Mouse (Mus musculus) brown adipose tissue, adult 24 weeks (tissue): ENCODE results near the gene Srrt. TPM values are rescaled to one million over a fixed set of nuclear protein-coding genes. Genes with fewer than 3 reads are reported as not detected.

Source experiments
- H3K27ac ChIP-seq: fragments of 200-500 bp; replicated peaks from 2 replicates; pipeline ENCODE4 v1.5.1; 2012; ENCODE audit warnings: low read depth, mild to moderate bottlenecking, low read length
- H3K4me1 ChIP-seq: fragments of 200-500 bp; 2 replicates; pipeline ENCODE4 v1.6.1; 2012; ENCODE audit warnings: low read length, mixed read lengths; ENCODE audit not compliant: control insufficient read depth, insufficient read depth, insufficient read length
- H3K4me3 ChIP-seq: fragments of 200-500 bp; 2 replicates; pipeline ENCODE4 v1.5.1; 2012; ENCODE audit warnings: low read depth, mild to moderate bottlenecking, low read length, moderate library complexity; ENCODE audit not compliant: insufficient read depth
- polyA plus RNA-seq: library from polyadenylated mRNA; stranded (reverse); fragments of >200 nt; gene quantifications from 2 replicates; pipeline ENCODE4 v1.2.4, GENCODE M21; 2012; ENCODE audit not compliant: missing spikeins, insufficient read depth, insufficient read length

Gene Srrt
- polyA plus RNA-seq, 1 experiment = 31.0 TPM

- Histone ChIP-seq H3K4me3 (no peak overlapping the region), H3K27ac (no peak overlapping the region), H3K4me1 (no peaks in the 10 kb centered on the region)
These were observed 29.8 kb downstream of the Srrt start for GRCm38 (mm10) chr5:137277360-137278342.

- peak overlapping the region; percentile 55 for H3K4me3 ChIP-seq
- H3K27ac ChIP-seq = peak overlapping the region; percentile 92
- no peaks in the 10 kb centered on the region for H3K4me1 ChIP-seq
These were observed 39.2 kb downstream of the Srrt start for GRCm38 (mm10) chr5:137268131-137268910.

- Histone ChIP-seq H3K4me1 (no peaks in the 10 kb centered on the region), H3K4me3 (no peak overlapping the region), H3K27ac (no peak overlapping the region)
These were observed 42.7 kb downstream of the Srrt start for GRCm38 (mm10) chr5:137264787-137265186.

- Histone ChIP-seq H3K27ac (no peak overlapping the region), H3K4me3 (no peak overlapping the region), H3K4me1 (no peaks in the 10 kb centered on the region)
These were observed 43.4 kb downstream of the Srrt start for GRCm38 (mm10) chr5:137263897-137264720.

Other genes with a start within 250 kb of the Srrt start
- 4.1 and 9.6 TPM in 2 replicates for gene Serpine1, start 235.4 kb downstream of the Srrt start, polyA plus RNA-seq
- gene Trim56, start 191.5 kb downstream of the Srrt start, polyA plus RNA-seq = 9.8 and 11.1 TPM in 2 replicates
- not detected in 2 replicates for gene Muc3, start 158.4 kb downstream of the Srrt start, polyA plus RNA-seq
- gene Muc3a, start 95.3 kb downstream of the Srrt start, polyA plus RNA-seq = not detected in 2 replicates
- gene Ache, start 20.2 kb downstream of the Srrt start, polyA plus RNA-seq = 0.75 TPM in 1 of 2 replicates, not detected in the other
- 7.4 and 11.4 TPM in 2 replicates for gene Ufsp1, start 13.0 kb downstream of the Srrt start, polyA plus RNA-seq
- gene Trip6, start 6.7 kb upstream of the Srrt start, polyA plus RNA-seq = 13.1 and 20.6 TPM in 2 replicates
- 2.5 and 5.2 TPM in 2 replicates for gene Slc12a9, start 25.9 kb upstream of the Srrt start, polyA plus RNA-seq
- 10.3 and 10.4 TPM in 2 replicates for gene Ephb4, start 42.4 kb upstream of the Srrt start, polyA plus RNA-seq
- not detected in 2 replicates for gene Zan, start 169.4 kb upstream of the Srrt start, polyA plus RNA-seq
- gene Pop7, start 194.8 kb upstream of the Srrt start, polyA plus RNA-seq = 19.7 and 20.9 TPM in 2 replicates
- 8.6 and 11.2 TPM in 2 replicates for gene Gigyf1, start 210.9 kb upstream of the Srrt start, polyA plus RNA-seq
- not detected in 2 replicates for gene Epo, start 225.6 kb upstream of the Srrt start, polyA plus RNA-seq
- 285 and 328 TPM in 2 replicates for gene Gnb2, start 225.8 kb upstream of the Srrt start, polyA plus RNA-seq
- not detected in 2 replicates for gene Actl6b, start 245.8 kb upstream of the Srrt start, polyA plus RNA-seq